Mouse (Mus musculus): ENCODE data around the gene Per3. TPM values are rescaled to one million over a fixed set of nuclear protein-coding genes. Genes with fewer than 3 reads are reported as not detected.

Gene Per3
- polyA plus RNA-seq, 1 experiment from 2014 or later: 5.2 TPM

- no peak for ATAC-seq (ENCODE audit: low FRiP score)
- WGBS: 77% methylated on average over 7 of the region's 7 CpGs
- H3K9ac ChIP-seq (ENCODE audit: low read depth, low read length): no peak overlapping the region
Observed at GRCm38 (mm10) chr4:150958536-150958935, 85.9 kb downstream of the Per3 start.

GRCm38 (mm10) chr4:150957106-150957458 is 87.4 kb downstream of the Per3 start:
- Histone ChIP-seq H3K9ac (ENCODE audit: low read depth, low read length) (no peak overlapping the region), H3K4me3 (ENCODE audit: low read depth, low read length) (no peak overlapping the region), H3K27ac (ENCODE audit: low read depth, low read length) (no peak overlapping the region), H3K4me2 (replicated peaks; ENCODE audit: low read depth, low read length) (no peak overlapping the region), H3K36me3 (ENCODE audit: control insufficient read depth, insufficient read depth, low read length) (no peaks in the 10 kb centered on the region), H3K27me3 (ENCODE audit: control insufficient read depth, insufficient read depth, low read length) (no peaks in the 10 kb centered on the region), H3K4me1 (replicated peaks; ENCODE audit: control insufficient read depth, insufficient read depth, low read length) (no peaks in the 10 kb centered on the region), H3K9me3 (ENCODE audit: control insufficient read depth, low read length) (no peaks in the 10 kb centered on the region)
- no peak for DNase-seq (ENCODE audit: low spot score)
- 76% methylated on average over 1 of the region's 1 CpGs for WGBS
- no peak for ATAC-seq (ENCODE audit: low FRiP score)

More at GRCm38 (mm10) chr4:150958536-150958935, 85.9 kb downstream of the Per3 start:
- H3K4me3 ChIP-seq (ENCODE audit: low read depth, low read length): no peak overlapping the region
- H3K4me2 ChIP-seq (replicated peaks; ENCODE audit: low read depth, low read length): no peak overlapping the region
- no peak for DNase-seq (ENCODE audit: low spot score)
- no peaks in the 10 kb centered on the region for H3K9me3 ChIP-seq (ENCODE audit: control insufficient read depth, low read length)
- H3K36me3 ChIP-seq (ENCODE audit: control insufficient read depth, insufficient read depth, low read length): no peaks in the 10 kb centered on the region
- no peaks in the 10 kb centered on the region for H3K4me1 ChIP-seq (replicated peaks; ENCODE audit: control insufficient read depth, insufficient read depth, low read length)
- H3K27me3 ChIP-seq (ENCODE audit: control insufficient read depth, insufficient read depth, low read length): no peaks in the 10 kb centered on the region
- no peak overlapping the region for H3K27ac ChIP-seq (ENCODE audit: low read depth, low read length)

- H3K9ac ChIP-seq (ENCODE audit: low read depth, low read length): no peak overlapping the region
- H3K4me3 ChIP-seq (ENCODE audit: low read depth, low read length): no peak overlapping the region
- no peak overlapping the region for H3K4me2 ChIP-seq (replicated peaks; ENCODE audit: low read depth, low read length)
- no peaks in the 10 kb centered on the region for H3K4me1 ChIP-seq (replicated peaks; ENCODE audit: control insufficient read depth, insufficient read depth, low read length)
- no peak for DNase-seq (ENCODE audit: low spot score)
- no peaks in the 10 kb centered on the region for H3K27me3 ChIP-seq (ENCODE audit: control insufficient read depth, insufficient read depth, low read length)
- WGBS: 82% methylated on average over 13 of the region's 13 CpGs
- no peaks in the 10 kb centered on the region for H3K9me3 ChIP-seq (ENCODE audit: control insufficient read depth, low read length)
- no peak for ATAC-seq (ENCODE audit: low FRiP score)
- H3K27ac ChIP-seq (ENCODE audit: low read depth, low read length): no peak overlapping the region
- no peaks in the 10 kb centered on the region for H3K36me3 ChIP-seq (ENCODE audit: control insufficient read depth, insufficient read depth, low read length)
Observed at GRCm38 (mm10) chr4:150956369-150957105, 87.9 kb downstream of the Per3 start.

Other genes with a start within 250 kb of the Per3 start
- gene Errfi1, start 190.7 kb downstream of the Per3 start, polyA plus RNA-seq (2014; fragmentation: Nextera tagmentation; extraction: Ambion mirVana): 34.0 and 36.7 TPM in 2 replicates
- 406 and 416 TPM in 2 replicates for gene Park7, start 130.2 kb downstream of the Per3 start, polyA plus RNA-seq (2014; fragmentation: Nextera tagmentation; extraction: Ambion mirVana)
- gene Tnfrsf9, start 130.1 kb downstream of the Per3 start, polyA plus RNA-seq (2014; fragmentation: Nextera tagmentation; extraction: Ambion mirVana): 0.21 TPM in 1 of 2 replicates, not detected in the other
- not detected in 2 replicates for gene Uts2, start 47.6 kb downstream of the Per3 start, polyA plus RNA-seq (2014; fragmentation: Nextera tagmentation; extraction: Ambion mirVana)
- gene Vamp3, start 13.3 kb upstream of the Per3 start, polyA plus RNA-seq (2014; fragmentation: Nextera tagmentation; extraction: Ambion mirVana): 80.7 and 103 TPM in 2 replicates
- gene Gm13090, start 44.9 kb upstream of the Per3 start, polyA plus RNA-seq (2014; fragmentation: Nextera tagmentation; extraction: Ambion mirVana): 0.21 and 0.56 TPM in 2 replicates